ENCODE assay signal across 24 mouse cellular contexts in genomic region chrX:47934352-47934751, GRCm38 (mm10). TPM values are rescaled to one million over a fixed set of nuclear protein-coding genes. Genes with fewer than 3 reads are reported as not detected.
DNase-seq lines count a peak whose midpoint lies in the region; ATAC-seq and TF ChIP-seq lines count a peak whose summit lies in the region.
"Had no signal": no experiment of that assay in that cellular context is flagged by ENCODE, and none has a peak within 500 bp of the region (broad histone marks: within the 10 kb centered on the region; RNA-seq: fewer than 3 reads in every experiment).

No protein-coding gene starts in this region.

- no peaks in the 10 kb centered on the region for H3K79me2 ChIP-seq in MEL (ENCODE audit: control insufficient read depth, insufficient read depth, low read length, poor library complexity)

- no peaks in the 10 kb centered on the region for H3K27me3 ChIP-seq in MEL (ENCODE audit: control insufficient read depth in 1 of 2, insufficient read depth in 2 of 2, low read length in 2 of 2)
- H3K27me3 ChIP-seq: CH12.LX had no signal

- TF ChIP-seq CTCF in MEL (IDR thresholded peaks at IDR 0.05 in 2 of 3, conservative IDR thresholded peaks at IDR 0.05 in 1 of 3; ENCODE audit: control insufficient read depth in 1 of 3, insufficient read depth in 1 of 3, low read depth in 2 of 3, low read length in 3 of 3, poor library complexity in 1 of 3, severe bottlenecking in 1 of 3), result no peak

- no peak for ATAC-seq in frontal cortex, adult (ENCODE audit: low TSS enrichment)
- no peak for ATAC-seq in megakaryocyte, adult 5-6 weeks (ENCODE audit: poor library complexity, severe bottlenecking)
- ATAC-seq: activated CD4-positive, CD25-positive, alpha-beta regulatory T cell, adult 4 months; CD4-positive, CD25-positive, alpha-beta regulatory T cell, adult 4 months; Patski had no signal

- no peak overlapping the region for H3K9ac ChIP-seq in MEL (ENCODE audit: control insufficient read depth, low read depth, low read length, poor library complexity, severe bottlenecking)

- H3K4me1 ChIP-seq in MEL (ENCODE audit: control insufficient read depth in 1 of 2, insufficient read depth in 2 of 2, low read length in 2 of 2), result peaks cover 0 to 7% of the 10 kb centered on the region in 2 experiments; a peak in 1 of 4 replicates

- H3K9me3 ChIP-seq in MEL (replicated peaks; ENCODE audit: insufficient read depth, low read length), result no peaks in the 10 kb centered on the region
- H3K9me3 ChIP-seq: G1E had no signal

- H3K27ac ChIP-seq in MEL (ENCODE audit: control insufficient read depth, low read depth, low read length), result peak overlapping the region; percentile 65

- H3K4me3 ChIP-seq in MEL (ENCODE audit: control insufficient read depth in 1 of 2, insufficient read depth in 1 of 2, low read depth in 2 of 2, low read length in 2 of 2), result no peak overlapping the region; a peak in 1 of 4 replicates

- DNase-seq in 416B (ENCODE audit: low read depth) (peak; percentile 3), MEL (ENCODE audit: low read depth, low spot score) (peak; percentile 52), MEL-GATA-1-ER (ENCODE audit: extremely low read depth, low read depth) (peak; percentile 19)
- DNase-seq in thymus, postnatal 25 days, result no peak
- DNase-seq: adrenal gland, adult 2 months; adrenal gland, adult 8-10 months; adrenal gland, postnatal 10 days; adrenal gland, postnatal 14 days; adrenal gland, postnatal 25 days; adrenal gland, postnatal 36 days; B cell, adult 2 months; cerebellum, adult 11 months; cerebellum, adult 11-12 months; cerebellum, adult 18-20 months; cerebellum, adult 2 months; cerebellum, adult 8-10 months; cerebellum, adult 9-10 months had no signal

- no peak for TF ChIP-seq POLR2A in MEL (IDR thresholded peaks at IDR 0.05; ENCODE audit: control insufficient read depth in 1 of 2, insufficient read depth in 1 of 2, low read depth in 1 of 2, low read length in 2 of 2, poor library complexity in 1 of 2)

- peak; percentile 77 to 90 for TF ChIP-seq EP300 in MEL (IDR thresholded peaks at IDR 0.05; ENCODE audit: low read depth in 1 of 2, low read length in 2 of 2)

- no peak for TF ChIP-seq RAD21 in MEL (IDR thresholded peaks at IDR 0.05; ENCODE audit: low read depth, low read length)

- peaks cover 15 to 21% of the 10 kb centered on the region in 2 experiments for H3K36me3 ChIP-seq in MEL (ENCODE audit: control insufficient read depth in 1 of 2, insufficient read depth in 2 of 2, low read length in 2 of 2)
- H3K36me3 ChIP-seq: G1E had no signal

TF ChIP-seq in MEL, 35 proteins besides CTCF, POLR2A, EP300 and RAD21:
- TF ChIP-seq RCOR1 (IDR thresholded peaks at IDR 0.05; ENCODE audit: low read depth, low read length), result peak; percentile 48; the same call in 1 of the 2 replicates
- TF ChIP-seq MAFK (IDR thresholded peaks at IDR 0.05; ENCODE audit: borderline replicate concordance, low read depth, low read length), result no peak
- peak; percentile 48 for TF ChIP-seq TCF12 (IDR thresholded peaks at IDR 0.05; ENCODE audit: low read depth, low read length)
- peak; percentile 83 for TF ChIP-seq GATA1 (IDR thresholded peaks at IDR 0.05; ENCODE audit: low read depth, low read length)
- peak; percentile 62; the same call in 1 of the 2 replicates for TF ChIP-seq ETS1 (IDR thresholded peaks at IDR 0.05; ENCODE audit: low read depth, low read length)
- TF ChIP-seq MYB (IDR thresholded peaks at IDR 0.05; ENCODE audit: low read depth, low read length), result peak; percentile 87
- TF ChIP-seq POLR2AphosphoS5 (IDR thresholded peaks at IDR 0.05; ENCODE audit: borderline replicate concordance, low read depth, low read length), result no peak
- 0 out of 2 replicates have a peak, but pooled peaks have one; percentile 26 for TF ChIP-seq SIN3A (IDR thresholded peaks at IDR 0.05; ENCODE audit: low read length)

RNA-seq across cellular contexts. Expression of gene Ocrl, which starts 22.2 kb away (rescaled TPM):
- total RNA-seq in MEL (2012; rRNA removed), result 6.4 and 7.2 TPM in 2 replicates
- 10 to 100 TPM in 1 of 2 experiments, not detected in 1; 22.2 TPM for polyA plus RNA-seq in MEL (2012; ENCODE audit: insufficient read depth in 1 of 2, insufficient read length in 2 of 2, low read depth in 1 of 2, low replicate concordance in 2 of 2, missing spikeins in 1 of 2)
- total RNA-seq in megakaryocyte, adult 5-6 weeks (2015), result 20.1 and 22.2 TPM in 2 replicates
- 9.8 and 12.2 TPM in 2 replicates for total RNA-seq in megakaryocyte, adult 5-6 weeks (2017)
- total RNA-seq: G1E had no signal
- polyA plus RNA-seq: G1E had no signal

RNA-seq across cellular contexts. Expression of gene Smarca1, which starts 41.6 kb away (rescaled TPM):
- total RNA-seq in MEL (2012; rRNA removed), result not detected in 2 replicates
- not detected for polyA plus RNA-seq in MEL (2012; ENCODE audit: insufficient read depth in 1 of 2, insufficient read length in 2 of 2, low read depth in 1 of 2, low replicate concordance in 2 of 2, missing spikeins in 1 of 2)
- not detected in 2 replicates for total RNA-seq in megakaryocyte, adult 5-6 weeks (2015)
- total RNA-seq in megakaryocyte, adult 5-6 weeks (2017), result not detected in 2 replicates
- total RNA-seq: G1E had no signal
- polyA plus RNA-seq: activated CD4-positive, CD25-positive, alpha-beta regulatory T cell, adult 4 months; CD4-positive, CD25-positive, alpha-beta regulatory T cell, adult 4 months; G1E had no signal
